Mouse (Mus musculus) kidney, adult 2 months (tissue): ENCODE measurements around the gene Fkbp7. TPM values are rescaled to one million over a fixed set of nuclear protein-coding genes. Genes with fewer than 3 reads are reported as not detected.

Source experiments
- DNase-seq: peaks from one replicate; pipeline ENCODE4 v3.0.0; 2021
- H3K27ac ChIP-seq: fragments of 200-500 bp; 2 replicates; pipeline ENCODE4 v1.5.1; 2012; ENCODE audit warnings: low read depth, low read length, control low read depth, inconsistent platforms; ENCODE audit not compliant: insufficient read depth
- H3K27me3 ChIP-seq: fragments of 200-500 bp; replicated peaks from 2 replicates; pipeline ENCODE4 v1.6.1; 2012; ENCODE audit warnings: mild to moderate bottlenecking, moderate library complexity, low read length, inconsistent platforms; ENCODE audit not compliant: control insufficient read depth, insufficient read depth
- H3K36me3 ChIP-seq: fragments of 200-500 bp; 2 replicates; pipeline ENCODE4 v1.6.1; 2012; ENCODE audit warnings: mild to moderate bottlenecking, moderate library complexity, low read length, inconsistent platforms; ENCODE audit not compliant: control insufficient read depth, insufficient read depth
- H3K4me1 ChIP-seq: fragments of 200-500 bp; 2 replicates; pipeline ENCODE4 v1.6.1; 2011; ENCODE audit warnings: low read length; ENCODE audit not compliant: control insufficient read depth, insufficient read depth
- H3K4me3 ChIP-seq: fragments of 200-500 bp; 2 replicates; pipeline ENCODE4 v1.5.1; 2011; ENCODE audit warnings: mild to moderate bottlenecking, low read depth, low read length, control low read depth; ENCODE audit not compliant: insufficient read depth
- CTCF ChIP-seq: fragments of 200-500 bp; conservative IDR thresholded peaks from 2 replicates; pipeline ENCODE4 v1.5.1; 2011; ENCODE audit warnings: low read depth, mild to moderate bottlenecking, control low read depth, low read length, moderate library complexity, mixed read lengths; ENCODE audit not compliant: insufficient read depth, insufficient read length
- POLR2A ChIP-seq: fragments of 200-500 bp; IDR thresholded peaks from one replicate; pipeline ENCODE4 v1.6.1; 2011; ENCODE audit warnings: low read depth, low read length, control low read depth
- WGBS: fragments of 180-500 bp; shearing (Covaris S2); methylation state at CpG from one replicate; pipeline ENCODE4 v1.1.7; 2018; 5-methylcytosine and 5-hydroxymethylcytosine counted together
- polyA plus RNA-seq: library from polyadenylated mRNA; depleted of rRNA; stranded (reverse); fragments of >200 nt; gene quantifications from 2 replicates; pipeline ENCODE4 v1.2.3, GENCODE M21; 2012; rRNA removed

Gene Fkbp7
- polyA plus RNA-seq = 2.9 and 4.0 TPM in 2 replicates

GRCm38 (mm10) chr2:76672966-76673392 is at the start of gene Fkbp7:
Fkbp7 (minus strand) TSS chr2:76673116.
- H3K36me3 ChIP-seq = no peaks in the 10 kb centered on the region
- under 1% methylated on average over 17 of the region's 17 CpGs for WGBS
- TF ChIP-seq POLR2A (peak; percentile 77), CTCF (no peak)
- peak within 1 kb of the TSS; percentile 58 for H3K27ac ChIP-seq
- peak within 1 kb of the TSS; percentile 57 for H3K4me3 ChIP-seq
- peak; percentile 96 for DNase-seq
- no peaks in the 10 kb centered on the region for H3K27me3 ChIP-seq
- H3K4me1 ChIP-seq = peaks cover 5% of the 10 kb centered on the region; the same call in 1 of the 2 replicates

- Histone ChIP-seq H3K4me3 (no peak overlapping the region), H3K27ac (no peak overlapping the region), H3K4me1 (no peaks in the 10 kb centered on the region), H3K36me3 (peaks cover under 1% of the 10 kb centered on the region), H3K27me3 (no peaks in the 10 kb centered on the region)
- TF ChIP-seq POLR2A (no peak), CTCF (no peak)
- no peak for DNase-seq
- WGBS = 96% methylated on average over 14 of the region's 14 CpGs
Observed at GRCm38 (mm10) chr2:76719650-76720049, 46.7 kb upstream of the Fkbp7 start.

GRCm38 (mm10) chr2:76714984-76715383 is 42.1 kb upstream of the Fkbp7 start:
- no peak for DNase-seq
- Histone ChIP-seq H3K27ac (no peak overlapping the region), H3K27me3 (no peaks in the 10 kb centered on the region), H3K36me3 (peaks cover 2% of the 10 kb centered on the region; the same call in 1 of the 2 replicates), H3K4me3 (no peak overlapping the region), H3K4me1 (no peaks in the 10 kb centered on the region)
- TF ChIP-seq CTCF (no peak), POLR2A (no peak)
- 73% methylated on average over 8 of the region's 8 CpGs for WGBS

GRCm38 (mm10) chr2:76708512-76708911 is 35.6 kb upstream of the Fkbp7 start:
- Histone ChIP-seq H3K36me3 (0 out of 2 replicates have a peak, but pooled peaks cover 2% of the 10 kb centered on the region), H3K4me1 (no peaks in the 10 kb centered on the region), H3K4me3 (no peak overlapping the region), H3K27me3 (no peaks in the 10 kb centered on the region), H3K27ac (no peak overlapping the region)
- TF ChIP-seq CTCF (no peak), POLR2A (no peak)
- DNase-seq = no peak
- 87% methylated on average over 3 of the region's 3 CpGs for WGBS

- no peak overlapping the region for H3K4me3 ChIP-seq
- no peaks in the 10 kb centered on the region for H3K4me1 ChIP-seq
- H3K36me3 ChIP-seq = 0 out of 2 replicates have a peak, but pooled peaks cover 2% of the 10 kb centered on the region
- no peak for TF ChIP-seq POLR2A
- TF ChIP-seq CTCF = no peak
- no peak overlapping the region for H3K27ac ChIP-seq
- H3K27me3 ChIP-seq = no peaks in the 10 kb centered on the region
- WGBS = 94% methylated on average over 13 of the region's 13 CpGs
- DNase-seq = no peak
Observed at GRCm38 (mm10) chr2:76705655-76706054, 32.7 kb upstream of the Fkbp7 start.

- 94% methylated on average over 5 of the region's 5 CpGs for WGBS
- Histone ChIP-seq H3K36me3 (no peaks in the 10 kb centered on the region), H3K4me3 (no peak overlapping the region), H3K4me1 (no peaks in the 10 kb centered on the region), H3K27ac (no peak overlapping the region), H3K27me3 (no peaks in the 10 kb centered on the region)
- no peak for TF ChIP-seq POLR2A
- TF ChIP-seq CTCF = no peak
- no peak for DNase-seq
Observed at GRCm38 (mm10) chr2:76702751-76703150, 29.8 kb upstream of the Fkbp7 start.

- Histone ChIP-seq H3K27me3 (no peaks in the 10 kb centered on the region), H3K4me3 (no peak overlapping the region), H3K4me1 (no peaks in the 10 kb centered on the region), H3K36me3 (no peaks in the 10 kb centered on the region), H3K27ac (no peak overlapping the region)
- WGBS = 90% methylated on average over 3 of the region's 3 CpGs
- no peak for DNase-seq
- TF ChIP-seq CTCF = no peak
- no peak for TF ChIP-seq POLR2A
Observed at GRCm38 (mm10) chr2:76702188-76702587, 29.3 kb upstream of the Fkbp7 start.

- Histone ChIP-seq H3K4me1 (no peaks in the 10 kb centered on the region; the same call in 1 of the 2 replicates), H3K36me3 (peaks cover 4% of the 10 kb centered on the region; the same call in 1 of the 2 replicates), H3K27ac (no peak overlapping the region), H3K4me3 (no peak overlapping the region), H3K27me3 (no peaks in the 10 kb centered on the region)
- 68% methylated on average over 6 of the region's 6 CpGs for WGBS
- peak; percentile 54 for DNase-seq
- TF ChIP-seq POLR2A (no peak), CTCF (no peak)
Observed at GRCm38 (mm10) chr2:76695290-76695689, 22.4 kb upstream of the Fkbp7 start.
